Mouse (Mus musculus) thymus, postnatal 36 days (tissue): Measurements from ENCODE around the gene Prkce.

Experiments
- DNase-seq, 2 experiments: peaks; one replicate each; pipeline ENCODE4 v3.0.0; 2022; ENCODE audit warnings: mixed read lengths in 2 of 2

Prkce gene

GRCm38 (mm10) chr17:86303401-86304243, 136.0 kb downstream of the Prkce start:
- DNase-seq = no peak

- no peak for DNase-seq
Measured at GRCm38 (mm10) chr17:86304923-86305630, 137.5 kb downstream of the Prkce start.

GRCm38 (mm10) chr17:86306161-86306560, 138.6 kb downstream of the Prkce start:
- DNase-seq = no peak

- DNase-seq = no peak
Measured at GRCm38 (mm10) chr17:86313413-86314139, 146.0 kb downstream of the Prkce start.

- no peak for DNase-seq
Measured at GRCm38 (mm10) chr17:86315874-86316273, 148.3 kb downstream of the Prkce start.

GRCm38 (mm10) chr17:86316771-86317170, 149.2 kb downstream of the Prkce start:
- no peak for DNase-seq

- DNase-seq = no peak
Measured at GRCm38 (mm10) chr17:86317197-86317596, 149.6 kb downstream of the Prkce start.

GRCm38 (mm10) chr17:86319967-86320602, 152.5 kb downstream of the Prkce start:
- no peak for DNase-seq

- no peak for DNase-seq
Measured at GRCm38 (mm10) chr17:86322840-86323239, 155.3 kb downstream of the Prkce start.

GRCm38 (mm10) chr17:86323310-86323709, 155.7 kb downstream of the Prkce start:
- peak in 1 of 2 experiments; percentile 25 for DNase-seq

GRCm38 (mm10) chr17:86323909-86324686, 156.5 kb downstream of the Prkce start:
- no peak for DNase-seq

- no peak for DNase-seq
Measured at GRCm38 (mm10) chr17:86324756-86325155, 157.2 kb downstream of the Prkce start.

- no peak for DNase-seq
Measured at GRCm38 (mm10) chr17:86325317-86325716, 157.7 kb downstream of the Prkce start.

GRCm38 (mm10) chr17:86327958-86328357, 160.4 kb downstream of the Prkce start:
- no peak for DNase-seq

- DNase-seq = no peak
Measured at GRCm38 (mm10) chr17:86329273-86330075, 161.9 kb downstream of the Prkce start.

GRCm38 (mm10) chr17:86330076-86330955, 162.7 kb downstream of the Prkce start:
- DNase-seq = no peak

GRCm38 (mm10) chr17:86331835-86332234, 164.2 kb downstream of the Prkce start:
- no peak for DNase-seq

GRCm38 (mm10) chr17:86334990-86335389, 167.4 kb downstream of the Prkce start:
- no peak for DNase-seq

- DNase-seq = peak; percentile 40 to 54
Measured at GRCm38 (mm10) chr17:86336652-86337073, 169.1 kb downstream of the Prkce start.

GRCm38 (mm10) chr17:86337076-86337475, 169.5 kb downstream of the Prkce start:
- peak; percentile 37 to 50 for DNase-seq
